Mouse (Mus musculus) cerebellum, adult 2 months (tissue): ENCODE measurements around the gene Mki67.

ENCODE experiments used
- CTCF ChIP-seq: fragments of 200-500 bp; IDR thresholded peaks from 2 replicates; pipeline ENCODE4 v1.5.1; 2011; ENCODE audit warnings: low read depth, mild to moderate bottlenecking, control low read depth, low read length, moderate library complexity, borderline replicate concordance; ENCODE audit not compliant: insufficient read depth
- POLR2A ChIP-seq: fragments of 200-500 bp; IDR thresholded peaks from 2 replicates; pipeline ENCODE4 v1.6.1; 2011; ENCODE audit warnings: low read length, control low read depth, borderline replicate concordance; ENCODE audit not compliant: insufficient read depth

DNA sequence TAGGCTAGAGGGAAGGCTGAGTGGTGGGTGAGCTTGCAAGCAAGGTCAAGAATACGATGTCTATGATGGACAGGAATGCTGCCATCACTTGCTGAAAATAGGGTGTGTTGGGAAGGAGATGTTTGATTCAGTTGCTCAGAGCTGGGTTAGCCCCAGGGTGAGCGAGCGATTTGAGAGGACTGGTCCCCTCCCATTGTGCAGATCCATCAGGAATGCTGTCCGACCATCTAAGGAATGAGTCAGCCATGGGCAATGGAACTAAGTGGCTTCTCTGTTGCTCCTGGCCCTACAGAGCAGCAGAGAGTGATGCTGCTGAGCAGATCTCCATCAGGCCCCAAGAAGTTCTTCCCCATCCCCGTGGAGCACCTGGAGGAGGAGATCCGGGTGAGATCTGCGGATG lies 62.6 kb downstream of the Mki67 start:
- TF ChIP-seq POLR2A, result no peak
- TF ChIP-seq CTCF, result no peak
